Mouse (Mus musculus): ENCODE measurements at regions not wholly inside any gene's neighbourhood (a gene's known extent, or its start where the extent isn't known, plus 50 kb on each side); places are given as distances from the start of the nearest gene placed in this dataset.
A peak's percentile ranks its signal among the peaks of the same experiment; 100 is the strongest.

GRCm38 (mm10) chr2:128429786-128430185 is 161.2 kb upstream of the Spdye4c start:
- DNase-seq (ENCODE audit: low spot score in 2 of 2): no peak

GRCm38 (mm10) chr2:128430776-128431291 is 160.2 kb upstream of the Spdye4c start:
- no peak for DNase-seq (ENCODE audit: low spot score in 2 of 2)

GRCm38 (mm10) chr2:128431751-128432150 is 159.3 kb upstream of the Spdye4c start:
- DNase-seq (ENCODE audit: low spot score in 2 of 2): no peak

DNA sequence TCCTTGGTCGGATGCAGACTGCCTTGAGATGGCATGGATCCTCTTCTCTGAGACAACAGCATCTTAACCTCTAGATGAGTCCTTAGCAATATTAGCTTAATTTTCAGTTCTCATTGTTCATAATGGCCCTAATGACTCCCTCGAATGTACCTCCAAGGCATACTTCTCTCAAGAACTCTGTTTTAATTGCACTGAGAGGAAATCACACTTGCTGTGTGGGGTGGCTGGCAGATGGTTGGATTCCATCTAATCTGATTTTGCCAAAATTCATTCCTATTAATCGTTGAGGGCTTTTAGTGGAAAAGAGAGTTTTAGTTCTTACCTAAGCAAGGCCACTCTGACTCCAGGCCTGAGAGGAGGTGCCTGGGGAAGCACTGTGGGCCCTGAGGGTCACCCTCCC is 158.3 kb upstream of the Spdye4c start:
- DNase-seq (ENCODE audit: low spot score in 2 of 2): peak in 1 of 2 experiments; percentile 35

DNA sequence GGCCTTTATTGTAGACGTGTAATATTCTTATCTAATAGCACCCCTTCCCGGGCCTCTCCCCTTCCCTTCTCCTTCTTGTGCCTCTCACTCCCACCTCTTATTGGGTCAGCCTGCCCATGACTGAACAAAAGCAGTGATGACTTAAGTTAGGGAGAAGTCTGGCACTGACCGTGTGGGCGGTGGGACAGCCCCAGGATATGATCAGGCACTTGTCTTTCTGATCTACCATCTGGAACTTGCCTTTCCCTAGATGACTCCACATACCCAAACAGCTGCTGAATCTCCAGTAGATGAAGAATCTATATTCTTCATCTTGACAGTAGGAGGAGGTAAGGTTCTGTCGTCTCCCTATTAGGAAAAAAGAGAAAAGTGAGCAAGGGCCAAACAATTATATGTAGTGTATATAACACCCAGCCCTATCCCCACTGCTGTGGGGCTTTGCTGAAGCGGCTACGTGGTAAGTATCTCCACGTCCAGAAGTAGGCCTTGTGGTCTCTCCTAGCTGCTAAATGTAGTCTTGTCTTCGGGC is 157.4 kb upstream of the Spdye4c start:
- no peak for DNase-seq (ENCODE audit: low spot score in 2 of 2)

DNA sequence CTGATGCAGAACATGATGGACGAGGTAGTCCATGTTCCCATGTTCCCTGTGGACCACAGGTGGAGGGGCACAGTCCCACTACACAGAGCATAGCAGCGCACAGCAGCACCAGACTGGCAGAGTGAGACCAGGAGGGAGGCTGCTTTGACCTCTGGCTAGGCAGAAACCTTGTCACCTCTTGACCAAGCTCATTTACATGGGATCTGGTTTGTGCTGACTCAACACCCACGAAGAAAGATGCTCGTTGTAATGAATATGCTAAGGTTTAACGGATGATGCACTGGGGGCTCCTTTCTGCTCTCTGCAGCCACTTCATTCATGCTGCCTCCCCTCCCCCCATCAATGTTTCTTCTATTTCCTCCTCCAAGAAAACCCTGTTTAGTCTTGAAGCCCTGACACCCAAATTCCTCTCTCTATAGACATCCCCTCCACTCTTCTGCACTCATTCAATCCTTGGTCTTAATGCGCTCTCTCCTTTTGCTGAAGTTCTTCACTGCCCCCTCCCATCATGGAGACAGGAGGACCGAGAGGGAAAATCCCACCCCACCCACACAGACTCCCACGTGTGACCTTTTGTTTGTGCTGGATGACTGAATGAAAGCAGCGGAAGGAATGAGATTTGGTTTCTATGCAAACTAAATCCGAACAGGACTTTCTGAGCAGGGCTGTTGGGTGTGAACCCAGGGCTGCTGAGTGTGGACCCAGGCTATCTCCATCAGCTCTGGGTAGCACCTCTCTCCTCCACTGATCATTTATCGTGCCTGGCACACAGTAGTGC is 156.6 kb upstream of the Spdye4c start:
- no peak for DNase-seq (ENCODE audit: low spot score in 2 of 2)

DNA sequence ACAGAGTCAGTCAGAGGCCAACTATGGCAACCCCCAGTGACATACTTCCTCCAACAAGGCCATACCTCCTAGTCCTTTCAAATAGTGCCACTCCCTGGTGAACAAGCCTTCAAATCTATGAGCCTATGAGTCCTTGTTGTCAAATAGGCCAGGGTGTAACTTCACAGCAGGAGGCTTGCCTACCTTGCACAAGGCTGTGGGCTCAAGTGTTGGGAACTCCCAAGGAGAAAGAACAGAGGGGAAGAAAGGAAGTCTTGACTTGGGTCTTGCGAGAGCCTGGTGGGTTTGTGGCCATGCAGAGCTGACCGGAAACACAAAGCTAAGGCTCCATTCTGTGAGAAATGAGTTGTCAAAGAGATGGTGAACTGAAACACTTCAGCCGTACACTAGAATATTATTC is 154.6 kb upstream of the Spdye4c start:
- no peak for DNase-seq (ENCODE audit: low spot score in 2 of 2)

- no peak for DNase-seq (ENCODE audit: low spot score in 2 of 2)
Measured at GRCm38 (mm10) chr2:128437698-128438097, 153.3 kb upstream of the Spdye4c start.

GRCm38 (mm10) chr2:128438161-128438822 is 152.7 kb upstream of the Spdye4c start:
- DNase-seq (ENCODE audit: low spot score in 2 of 2): no peak

- DNase-seq (ENCODE audit: low spot score in 2 of 2): no peak
Measured at GRCm38 (mm10) chr2:128438897-128439296, 152.1 kb upstream of the Spdye4c start.

DNA sequence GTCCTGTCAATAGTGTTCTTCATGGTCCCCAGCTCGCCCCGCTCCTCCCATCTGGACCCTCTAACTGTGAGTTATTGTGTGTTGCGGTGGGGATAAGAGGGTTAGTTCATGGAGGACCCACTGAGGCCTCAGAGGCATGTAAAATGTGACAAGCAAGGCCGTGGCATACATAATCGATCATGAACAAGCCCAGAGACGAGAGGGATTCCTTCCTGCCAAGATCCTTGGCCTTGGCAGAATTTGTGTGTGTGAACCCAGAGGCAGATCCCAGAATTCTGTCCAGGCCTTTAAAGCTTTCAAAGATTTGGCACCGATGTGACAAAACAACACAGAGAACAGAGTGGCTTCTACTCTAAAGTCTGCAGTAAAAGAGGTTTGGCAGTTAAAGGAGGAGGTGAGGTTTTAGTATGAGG is 146.4 kb upstream of the Spdye4c start:
- DNase-seq (ENCODE audit: low spot score in 2 of 2): no peak

- DNase-seq (ENCODE audit: low spot score in 2 of 2): no peak
Measured at GRCm38 (mm10) chr2:128445443-128445842, 145.6 kb upstream of the Spdye4c start.

DNA sequence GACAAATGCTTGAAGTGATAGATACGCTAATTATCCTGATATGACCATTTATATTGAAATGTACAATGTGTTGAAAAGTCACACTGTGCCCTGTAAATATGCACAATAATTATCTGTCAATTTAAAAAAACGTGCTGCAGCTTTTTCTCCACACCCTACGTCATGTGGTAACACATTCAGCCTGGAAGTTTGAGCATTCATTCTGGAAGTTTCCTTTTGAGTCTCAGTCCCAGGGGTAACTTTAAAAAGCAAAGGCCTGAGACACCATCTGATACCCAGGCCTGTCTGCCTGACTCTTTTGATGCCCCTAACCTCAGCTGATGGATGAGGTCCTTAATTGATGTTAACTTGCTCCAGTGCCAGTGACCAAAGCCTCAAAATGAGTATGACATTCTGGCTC is 141.7 kb upstream of the Spdye4c start:
- no peak for DNase-seq (ENCODE audit: low spot score in 2 of 2)

DNA sequence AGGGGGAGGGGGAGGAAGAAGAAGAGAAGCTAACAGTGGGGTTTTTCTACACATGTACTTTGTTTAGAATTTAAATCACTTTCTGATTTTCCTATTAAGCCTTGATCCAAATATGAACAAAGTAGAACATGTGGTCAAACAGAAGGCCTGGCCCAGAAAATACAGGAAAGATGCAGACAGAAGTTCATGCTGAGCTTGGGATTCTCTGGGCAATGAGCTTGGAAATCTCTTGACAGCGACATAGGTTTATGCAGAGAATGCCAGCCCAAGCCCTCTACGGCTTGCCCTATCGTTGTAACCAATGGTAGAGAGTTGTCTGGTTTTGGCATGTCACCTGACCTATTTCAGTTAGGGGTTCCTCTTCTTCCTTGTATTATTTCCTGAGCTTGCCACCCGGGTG is 141.0 kb upstream of the Spdye4c start:
- peak in 1 of 2 experiments; percentile 26 for DNase-seq (ENCODE audit: low spot score in 2 of 2)

GRCm38 (mm10) chr2:128451554-128452239 is 139.3 kb upstream of the Spdye4c start:
- no peak for DNase-seq (ENCODE audit: low spot score in 2 of 2)

- no peak for DNase-seq (ENCODE audit: low spot score in 2 of 2)
Measured at GRCm38 (mm10) chr2:128452582-128452981, 138.4 kb upstream of the Spdye4c start.

DNA sequence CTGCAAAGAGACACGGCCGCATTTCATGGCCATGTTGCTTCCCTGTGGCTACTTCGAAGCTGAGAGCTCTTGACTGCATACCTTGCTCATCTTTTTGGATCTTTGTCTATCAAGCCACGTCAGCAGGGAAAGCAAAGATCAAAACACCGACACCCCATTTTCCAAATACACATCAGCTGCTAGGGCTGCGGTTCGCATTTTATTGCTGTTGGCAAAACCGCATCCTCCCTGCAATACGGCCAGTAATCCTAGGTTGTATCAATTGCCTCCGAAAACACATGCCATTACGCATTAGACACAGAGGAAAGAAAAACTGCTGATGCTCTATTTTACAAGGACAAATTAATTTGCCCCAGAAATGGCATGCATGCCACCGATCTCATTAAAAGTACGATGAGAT is 136.5 kb upstream of the Spdye4c start:
- no peak for DNase-seq (ENCODE audit: low spot score in 2 of 2)

GRCm38 (mm10) chr2:128457591-128458209 is 133.3 kb upstream of the Spdye4c start:
- DNase-seq (ENCODE audit: low spot score in 2 of 2): no peak

GRCm38 (mm10) chr2:128465214-128465984 is 125.6 kb upstream of the Spdye4c start:
- DNase-seq (ENCODE audit: low spot score in 2 of 2): no peak

GRCm38 (mm10) chr2:128467490-128468245 is 123.3 kb upstream of the Spdye4c start:
- DNase-seq (ENCODE audit: low spot score in 2 of 2): no peak

All from layer of hippocampus, adult 8-10 months (tissue).